Mouse (Mus musculus): ENCODE data around the gene Krtap28-10. TPM values are rescaled to one million over a fixed set of nuclear protein-coding genes. Genes with fewer than 3 reads are reported as not detected.

Gene Krtap28-10
- total RNA-seq (2023): not detected

DNA sequence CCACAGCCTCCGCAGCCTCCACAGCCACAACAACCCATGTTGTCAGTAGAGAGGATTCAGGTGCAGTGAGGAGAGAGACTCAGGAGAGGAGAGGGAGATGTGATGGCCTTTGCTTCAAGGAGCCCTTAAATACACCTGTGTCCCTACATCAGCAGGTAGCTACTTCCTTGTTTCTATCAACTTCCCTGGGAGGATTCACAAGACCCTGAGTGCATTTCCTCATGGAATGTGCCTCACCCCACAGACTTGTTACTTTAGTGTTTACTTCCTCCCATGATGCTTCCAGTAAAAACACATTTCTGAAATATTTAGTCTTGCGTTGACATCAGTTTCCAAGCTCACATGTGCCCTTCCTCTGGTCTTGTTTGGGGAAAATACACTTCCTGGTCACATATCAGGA is at the start of gene Krtap28-10:
Krtap28-10 (minus strand) TSS at position 101 of the 400 bp plus-strand sequence.

DNA sequence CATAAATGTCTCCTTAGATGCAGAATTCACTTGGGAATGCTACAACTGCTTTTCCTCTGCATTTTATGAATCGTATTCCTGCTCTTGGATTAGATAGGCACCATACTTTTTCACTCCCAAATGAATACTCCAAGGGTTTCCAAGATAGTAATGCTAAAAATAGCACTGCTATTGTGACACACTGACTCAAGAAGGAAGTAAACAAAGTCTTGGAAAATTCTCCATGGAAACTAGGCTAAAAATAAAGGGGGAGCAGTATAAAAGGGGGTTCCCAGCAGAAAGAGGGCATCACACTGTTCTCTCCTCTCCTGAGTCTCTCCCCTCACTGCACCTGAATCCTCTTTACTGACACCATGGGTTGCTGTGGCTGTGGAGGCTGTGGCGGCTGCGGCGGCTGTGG is 18.4 kb upstream of the Krtap28-10 start, which contains the start of gene Krtap28-13:
Krtap28-13 (plus strand) TSS at position 288 of the 400 bp plus-strand sequence.

DNA sequence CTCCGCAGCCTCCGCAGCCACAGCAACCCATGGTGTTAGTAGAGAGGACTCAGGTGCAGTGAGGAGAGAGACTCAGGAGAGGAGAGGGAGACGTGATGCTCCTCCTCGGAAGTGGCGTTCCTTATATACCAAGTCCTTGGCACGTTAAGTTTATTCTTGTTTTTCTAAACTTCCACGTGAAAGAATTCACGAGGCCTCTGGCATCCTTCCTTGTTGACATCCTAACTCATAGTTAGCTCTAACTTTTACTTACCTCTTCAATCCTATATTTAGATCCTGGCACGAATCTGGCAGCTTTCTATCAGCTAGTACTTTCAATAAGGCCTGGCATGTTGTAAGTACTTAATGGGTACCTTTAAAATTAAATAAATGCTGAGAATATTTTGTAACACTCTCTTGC is 17.0 kb upstream of the Krtap28-10 start, which contains the start of gene A030005K14Rik:
A030005K14Rik (minus strand) TSS at position 101 of the 400 bp plus-strand sequence.

DNA sequence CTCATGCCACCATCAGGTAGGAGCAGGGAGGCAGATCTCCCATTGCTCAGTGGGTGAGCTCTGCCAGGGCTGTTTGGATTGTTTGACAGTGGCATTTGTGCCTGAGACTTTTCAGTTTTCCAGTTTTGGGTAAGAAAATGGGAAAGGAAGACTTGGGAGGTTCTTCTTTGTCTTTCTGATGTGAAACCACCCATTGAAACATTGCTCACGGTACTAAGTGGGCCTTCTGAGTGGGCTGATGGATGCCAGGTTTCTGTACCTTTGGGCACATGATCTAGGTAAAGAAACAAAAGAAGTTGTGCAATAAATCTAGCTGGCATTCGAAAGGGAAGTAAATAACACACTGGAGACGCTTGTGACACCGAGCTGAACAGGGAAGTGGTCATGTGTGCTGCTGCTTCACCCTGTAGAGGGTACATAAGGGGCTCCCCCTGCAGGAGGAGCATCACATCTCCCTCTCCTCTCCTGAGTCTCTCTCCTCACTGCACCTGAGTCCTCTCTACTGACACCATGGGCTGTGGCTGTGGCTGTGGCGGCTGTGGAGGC is 2.7 kb upstream of the Krtap28-10 start, which contains the start of gene Gm47969:
Gm47969 (plus strand) TSS at position 51 of the 546 bp plus-strand sequence.

DNA sequence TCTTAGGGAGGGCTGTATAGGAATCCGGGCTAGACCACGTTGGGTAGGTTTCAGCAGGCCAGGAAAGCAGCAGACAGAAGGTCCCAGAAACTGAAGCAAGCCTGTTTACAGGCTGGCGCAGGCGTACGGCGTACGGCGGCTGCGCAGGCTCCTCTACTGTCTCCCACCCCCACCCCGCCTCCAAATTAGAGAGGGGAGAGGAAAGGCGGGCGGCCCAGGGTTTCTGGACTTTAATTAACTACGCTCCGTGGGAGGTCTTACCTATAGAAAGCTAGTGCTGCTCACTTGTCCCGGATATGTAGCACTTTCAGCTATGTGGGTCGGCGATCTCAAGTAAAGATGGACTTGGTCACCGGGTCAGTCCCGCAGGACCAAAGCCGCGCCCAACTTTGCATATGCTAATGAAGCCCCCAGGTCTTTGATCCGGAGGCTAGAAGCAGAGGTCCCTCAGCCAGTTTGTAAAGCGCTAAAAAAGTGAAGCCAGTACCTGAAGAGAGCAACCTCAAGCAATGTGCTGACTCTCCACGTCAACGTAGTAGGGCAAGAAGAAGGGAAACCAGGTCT is 4.1 kb downstream of the Krtap28-10 start, which contains the start of gene Slc19a3:
Slc19a3 (minus strand) TSS at position 340 of the 564 bp plus-strand sequence.

DNA sequence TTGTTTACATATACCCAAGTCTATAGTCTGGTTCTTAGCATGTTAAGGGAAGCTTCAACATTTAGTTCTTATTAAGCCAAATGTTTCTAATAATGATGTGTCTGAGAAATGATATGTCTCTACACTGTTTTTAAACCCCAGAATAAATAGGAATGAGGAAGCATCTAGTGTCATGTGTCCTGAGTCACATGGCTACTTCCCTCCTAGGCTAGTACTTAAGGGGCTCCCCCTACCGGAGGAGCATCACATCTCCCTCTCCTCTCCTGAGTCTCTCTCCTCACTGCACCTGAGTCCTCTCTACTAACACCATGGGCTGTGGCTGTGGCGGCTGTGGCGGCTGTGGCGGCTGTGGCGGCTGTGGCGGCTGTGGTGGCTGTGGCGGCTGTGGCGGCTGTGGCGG is 42.0 kb downstream of the Krtap28-10 start, which contains the start of gene Gm47959:
Gm47959 (plus strand) TSS at position 243 of the 400 bp plus-strand sequence.

Other genes starting within 250 kb of the Krtap28-10 start
- 10 to 100 TPM; 56.2 to 56.4 TPM for gene Agfg1, start 203.0 kb downstream of the Krtap28-10 start, total RNA-seq (2023)
- gene A030005L19Rik, start 129.2 kb downstream of the Krtap28-10 start, total RNA-seq (2023): 1 to 10 TPM in 1 of 2 experiments, not detected in 1; 2.2 TPM
- gene A030014E15Rik, start 117.6 kb downstream of the Krtap28-10 start, total RNA-seq (2023): not detected
- not detected for gene Gm6217, start 111.1 kb downstream of the Krtap28-10 start, total RNA-seq (2023)
- gene A030003K21Rik, start 99.1 kb downstream of the Krtap28-10 start, total RNA-seq (2023): not detected
- gene Gm7544, start 86.5 kb downstream of the Krtap28-10 start, total RNA-seq (2023): not detected
- not detected for gene Gm47955, start 82.2 kb downstream of the Krtap28-10 start, total RNA-seq (2023)
- gene Gm47959, start 41.9 kb downstream of the Krtap28-10 start, total RNA-seq (2023): not detected
- not detected for gene Slc19a3, start 4.0 kb downstream of the Krtap28-10 start, total RNA-seq (2023)
- gene Gm47969, start 2.5 kb upstream of the Krtap28-10 start, total RNA-seq (2023): not detected
- gene A030005K14Rik, start 16.9 kb upstream of the Krtap28-10 start, total RNA-seq (2023): not detected
- not detected for gene Krtap28-13, start 18.4 kb upstream of the Krtap28-10 start, total RNA-seq (2023)
- not detected for gene Ccl20, start 74.3 kb upstream of the Krtap28-10 start, total RNA-seq (2023)
- gene Daw1, start 117.3 kb upstream of the Krtap28-10 start, total RNA-seq (2023): not detected

Data from B cell, adult 67 days (primary cell).